Mouse (Mus musculus): ENCODE results near the gene Cyb561d2.

- TF ChIP-seq POLR2A (IDR thresholded peaks at IDR 0.05; ENCODE audit: low read depth, low read length) = no peak
- no peak for TF ChIP-seq CTCF (IDR thresholded peaks at IDR 0.05; ENCODE audit: extremely low read depth, insufficient read depth, insufficient read length, insufficient replicate concordance)
These were observed 5.0 kb upstream of the Cyb561d2 start, which contains the start of gene Zmynd10 for GRCm38 (mm10) chr9:107547026-107547425.

All from spleen, adult 2 months (tissue).